Comparison of ENCODE assay signal across 12 mouse cellular contexts in genomic region chr5:147448526-147448925, GRCm38 (mm10). TPM values are rescaled to one million over a fixed set of nuclear protein-coding genes. Genes with fewer than 3 reads are reported as not detected.
DNase-seq lines count a peak whose midpoint lies in the region; ATAC-seq and TF ChIP-seq lines count a peak whose summit lies in the region.
"Had no signal": no experiment of that assay in that cellular context is flagged by ENCODE, and none has a peak within 500 bp of the region (broad histone marks: within the 10 kb centered on the region; RNA-seq: fewer than 3 reads in every experiment).

No protein-coding gene starts in this region.

- H3K9ac ChIP-seq in heart, postnatal 0 days (replicated peaks; ENCODE audit: low read depth, low read length): no peak overlapping the region
- no peak overlapping the region for H3K9ac ChIP-seq in limb, embryonic 15.5 days
- H3K9ac ChIP-seq: limb, embryonic 13.5 days had no signal

- H3K27me3 ChIP-seq in heart, postnatal 0 days (ENCODE audit: control insufficient read depth, insufficient read depth, low read length): no peaks in the 10 kb centered on the region
- no peaks in the 10 kb centered on the region for H3K27me3 ChIP-seq in limb, embryonic 15.5 days
- H3K27me3 ChIP-seq: limb, embryonic 13.5 days had no signal

- no peak overlapping the region for H3K4me3 ChIP-seq in heart, postnatal 0 days (ENCODE audit: low read depth, low read length)
- H3K4me3 ChIP-seq in limb, embryonic 15.5 days: no peak overlapping the region
- H3K4me3 ChIP-seq: heart, embryonic 10.5 days; limb, embryonic 13.5 days had no signal

- no peaks in the 10 kb centered on the region for H3K9me3 ChIP-seq in heart, postnatal 0 days (replicated peaks; ENCODE audit: control insufficient read depth, low read length)
- H3K9me3 ChIP-seq in limb, embryonic 15.5 days: no peaks in the 10 kb centered on the region
- H3K9me3 ChIP-seq: heart, embryonic 10.5 days; limb, embryonic 13.5 days had no signal

- 54% methylated on average over 4 of the region's 4 CpGs for WGBS in heart, postnatal 0 days
- WGBS in limb, embryonic 15.5 days: 53% methylated on average over 4 of the region's 4 CpGs

- no peak for TF ChIP-seq CTCF in heart, postnatal 0 days (IDR thresholded peaks at IDR 0.05; ENCODE audit: low read depth)

- H3K27ac ChIP-seq in heart, postnatal 0 days (ENCODE audit: low read depth): 0 out of 2 replicates have a peak overlapping the region, but pooled peaks have one; percentile 20
- H3K27ac ChIP-seq in limb, embryonic 15.5 days: 0 out of 2 replicates have a peak overlapping the region, but pooled peaks have one; percentile 11
- H3K27ac ChIP-seq: heart, embryonic 10.5 days; limb, embryonic 13.5 days had no signal

- DNase-seq in heart, postnatal 0 days (ENCODE audit: low spot score): no peak
- no peak for DNase-seq in heart, adult 9 months (ENCODE audit: low spot score in 2 of 2)
- DNase-seq in A20 (ENCODE audit: low read depth, low spot score): peak; percentile 32
- no peak for DNase-seq in embryo, embryonic 11 days
- no peak for DNase-seq in ovary, postnatal 10 days (ENCODE audit: low spot score)
- DNase-seq in gastrocnemius, postnatal 4 days (ENCODE audit: low spot score in 2 of 2): no peak
- DNase-seq: lung, postnatal 14 days had no signal

- H3K4me2 ChIP-seq in heart, postnatal 0 days (ENCODE audit: low read depth, low read length): no peak overlapping the region
- no peak overlapping the region for H3K4me2 ChIP-seq in limb, embryonic 15.5 days
- H3K4me2 ChIP-seq: limb, embryonic 13.5 days had no signal

- ATAC-seq in heart, postnatal 0 days (ENCODE audit: insufficient read depth, low read depth): no peak
- peak; percentile 62 for ATAC-seq in activated CD4-positive, CD25-positive, alpha-beta regulatory T cell, adult 4 months
- no peak for ATAC-seq in limb, embryonic 15.5 days (ENCODE audit: insufficient number of reproducible peaks, low FRiP score, low TSS enrichment, low read depth)
- ATAC-seq: midbrain, embryonic 16.5 days had no signal

- TF ChIP-seq EP300 in heart, postnatal 0 days (IDR thresholded peaks at IDR 0.05; ENCODE audit: low read depth): no peak

- H3K4me1 ChIP-seq in heart, postnatal 0 days (ENCODE audit: control insufficient read depth, insufficient read depth): peaks cover 21% of the 10 kb centered on the region; the same call in 1 of the 2 replicates
- H3K4me1 ChIP-seq in limb, embryonic 15.5 days: peaks cover 8% of the 10 kb centered on the region; the same call in 1 of the 2 replicates

- peaks cover 16% of the 10 kb centered on the region; the same call in 1 of the 2 replicates for H3K36me3 ChIP-seq in heart, postnatal 0 days (replicated peaks; ENCODE audit: control insufficient read depth, insufficient read depth, low read length)
- H3K36me3 ChIP-seq in limb, embryonic 15.5 days: peaks cover 12% of the 10 kb centered on the region

RNA-seq across cellular contexts. Expression of gene Pan3, which starts 18.6 kb away (rescaled TPM):
- total RNA-seq in heart, postnatal 0 days (2014; rRNA removed; ENCODE audit: low replicate concordance): 63.9 and 66.0 TPM in 2 replicates
- polyA plus RNA-seq in heart, postnatal 0 days (2015; fragmentation: Nextera tagmentation; extraction: Ambion mirVana): 28.0 and 28.4 TPM in 2 replicates
- 100 to 1,000 TPM; 135 to 188 TPM for polyA plus RNA-seq in activated CD4-positive, CD25-positive, alpha-beta regulatory T cell, adult 4 months (2017; shearing (Covaris generic))
- 60.0 and 70.8 TPM in 2 replicates for polyA plus RNA-seq in limb, embryonic 15.5 days (2015; fragmentation: Nextera tagmentation; extraction: Ambion mirVana)
- 10 to 100 TPM; 57.5 to 78.1 TPM for total RNA-seq in gastrocnemius, postnatal 4 days (2021)

RNA-seq across cellular contexts. Expression of gene Flt3, which starts 48.2 kb away (rescaled TPM):
- not detected in 2 replicates for total RNA-seq in heart, postnatal 0 days (2014; rRNA removed; ENCODE audit: low replicate concordance)
- 0.05 TPM in 1 of 2 replicates, not detected in the other for polyA plus RNA-seq in heart, postnatal 0 days (2015; fragmentation: Nextera tagmentation; extraction: Ambion mirVana)
- under 1 TPM in 1 of 2 experiments, not detected in 1; 0.13 TPM for polyA plus RNA-seq in activated CD4-positive, CD25-positive, alpha-beta regulatory T cell, adult 4 months (2017; shearing (Covaris generic))
- polyA plus RNA-seq in limb, embryonic 15.5 days (2015; fragmentation: Nextera tagmentation; extraction: Ambion mirVana): 0.14 and 0.27 TPM in 2 replicates
- total RNA-seq in gastrocnemius, postnatal 4 days (2021): not detected
- polyA plus RNA-seq: heart, embryonic 10.5 days had no signal
